Mouse (Mus musculus) forebrain, postnatal 0 days (tissue): Measurements from ENCODE around the gene Usp8. TPM values are rescaled to one million over a fixed set of nuclear protein-coding genes. Genes with fewer than 3 reads are reported as not detected.

ENCODE experiments used
- ATAC-seq: fragments of 200-750 bp; cut with Nextera tagmentation; 2 replicates; pipeline ENCODE4 v1.8.0; 2017; ENCODE audit warnings: mild to moderate bottlenecking, moderate library complexity
- DNase-seq: peaks from one replicate; pipeline ENCODE4 v3.0.0-alpha.2; 2015
- H3K27ac ChIP-seq: fragments of 300-500 bp; sonication (generic); 2 replicates; pipeline ENCODE4 v1.5.1; 2014; ENCODE audit warnings: low read depth, mild to moderate bottlenecking, antibody characterized with exemption, low read length, moderate library complexity, mixed read lengths
- H3K27me3 ChIP-seq: fragments of 300-500 bp; sonication (generic); 2 replicates; pipeline ENCODE4 v1.6.1; 2014; ENCODE audit warnings: mild to moderate bottlenecking, low read length, mixed read lengths; ENCODE audit not compliant: insufficient read depth
- H3K36me3 ChIP-seq: fragments of 300-500 bp; sonication (generic); 2 replicates; pipeline ENCODE4 v1.6.1; 2014; ENCODE audit warnings: mild to moderate bottlenecking, moderate library complexity; ENCODE audit not compliant: insufficient read depth
- H3K4me1 ChIP-seq: fragments of 300-500 bp; sonication (generic); 2 replicates; pipeline ENCODE4 v1.6.1; 2014; ENCODE audit warnings: antibody characterized with exemption; ENCODE audit not compliant: insufficient read depth
- H3K4me2 ChIP-seq: fragments of 300-500 bp; sonication (generic); 2 replicates; pipeline ENCODE4 v1.6.1; 2014; ENCODE audit warnings: low read depth, mild to moderate bottlenecking, moderate library complexity
- H3K4me3 ChIP-seq: fragments of 300-500 bp; sonication (generic); 2 replicates; pipeline ENCODE4 v1.5.1; 2014; ENCODE audit warnings: low read depth, low read length, mixed read lengths
- H3K9ac ChIP-seq: fragments of 300-500 bp; sonication (generic); 2 replicates; pipeline ENCODE4 v1.6.1; 2014; ENCODE audit warnings: mild to moderate bottlenecking
- H3K9me3 ChIP-seq: fragments of 300-500 bp; sonication (generic); 2 replicates; pipeline ENCODE4 v1.6.1; 2016; ENCODE audit warnings: low read length
- CTCF ChIP-seq: sonication (generic); IDR thresholded peaks from 2 replicates; pipeline ENCODE4 v1.5.1; 2016; ENCODE audit warnings: antibody characterized with exemption, control low read depth, low read depth
- WGBS: fragments of 180-500 bp; shearing (Covaris S2); extraction: QIAGEN DNeasy Blood & Tissue Kit; methylation state at CpG from one replicate; pipeline ENCODE4 v1.1.7; 2014; 5-methylcytosine and 5-hydroxymethylcytosine counted together
- polyA plus RNA-seq: library from polyadenylated mRNA; unstranded; fragments of >200 nt; fragmentation: Nextera tagmentation; extraction: Ambion mirVana; gene quantifications from 2 replicates; pipeline ENCODE4 v1.2.1, GENCODE M21; 2015
- total RNA-seq: library from RNA; depleted of rRNA; stranded (reverse); fragments of >200 nt; gene quantifications from 2 replicates; pipeline ENCODE4 v1.2.3, GENCODE M21; 2014

Usp8 gene
- total and polyA plus RNA-seq, 2 experiments from 2014 or later: 15.4 to 17.9 TPM

- WGBS: 87% methylated on average over 5 of the region's 5 CpGs
- H3K4me3 ChIP-seq: no peak overlapping the region
- H3K9ac ChIP-seq: no peak overlapping the region
- no peaks in the 10 kb centered on the region for H3K36me3 ChIP-seq
- ATAC-seq: no peak
- TF ChIP-seq CTCF: no peak
- no peaks in the 10 kb centered on the region for H3K9me3 ChIP-seq
- no peak overlapping the region for H3K4me2 ChIP-seq
- no peak for DNase-seq
- H3K4me1 ChIP-seq: no peaks in the 10 kb centered on the region
- no peaks in the 10 kb centered on the region for H3K27me3 ChIP-seq
- H3K27ac ChIP-seq: no peak overlapping the region
Measured at GRCm38 (mm10) chr2:126772217-126772616, 65.1 kb downstream of the Usp8 start.

GRCm38 (mm10) chr2:126775951-126776350 lies 68.8 kb downstream of the Usp8 start:
- Histone ChIP-seq H3K9ac (no peak overlapping the region), H3K27ac (no peak overlapping the region), H3K4me1 (no peaks in the 10 kb centered on the region), H3K9me3 (no peaks in the 10 kb centered on the region), H3K4me2 (no peak overlapping the region), H3K4me3 (no peak overlapping the region), H3K27me3 (no peaks in the 10 kb centered on the region), H3K36me3 (no peaks in the 10 kb centered on the region)
- 74% methylated on average over 4 of the region's 4 CpGs for WGBS
- TF ChIP-seq CTCF: no peak
- no peak for ATAC-seq
- no peak for DNase-seq

GRCm38 (mm10) chr2:126776416-126776815 lies 69.3 kb downstream of the Usp8 start:
- Histone ChIP-seq H3K4me3 (no peak overlapping the region), H3K4me1 (no peaks in the 10 kb centered on the region), H3K36me3 (no peaks in the 10 kb centered on the region), H3K27me3 (no peaks in the 10 kb centered on the region), H3K4me2 (no peak overlapping the region), H3K9me3 (no peaks in the 10 kb centered on the region), H3K9ac (no peak overlapping the region), H3K27ac (no peak overlapping the region)
- WGBS: 28% methylated on average over 1 of the region's 1 CpGs
- DNase-seq (no peak), ATAC-seq (no peak)
- no peak for TF ChIP-seq CTCF

- no peak overlapping the region for H3K9ac ChIP-seq
- DNase-seq (no peak), ATAC-seq (no peak)
- no peak overlapping the region for H3K27ac ChIP-seq
- no peak for TF ChIP-seq CTCF
- H3K9me3 ChIP-seq: no peaks in the 10 kb centered on the region
- no peaks in the 10 kb centered on the region for H3K36me3 ChIP-seq
- H3K4me2 ChIP-seq: no peak overlapping the region
- H3K4me3 ChIP-seq: no peak overlapping the region
- WGBS: 82% methylated on average over 4 of the region's 4 CpGs
- no peaks in the 10 kb centered on the region for H3K27me3 ChIP-seq
- H3K4me1 ChIP-seq: no peaks in the 10 kb centered on the region
Measured at GRCm38 (mm10) chr2:126778806-126779205, 71.7 kb downstream of the Usp8 start.

- no peak for TF ChIP-seq CTCF
- Histone ChIP-seq H3K9me3 (no peaks in the 10 kb centered on the region), H3K36me3 (no peaks in the 10 kb centered on the region), H3K4me1 (no peaks in the 10 kb centered on the region), H3K4me2 (no peak overlapping the region), H3K4me3 (no peak overlapping the region), H3K9ac (no peak overlapping the region), H3K27me3 (no peaks in the 10 kb centered on the region), H3K27ac (no peak overlapping the region)
- no peak for DNase-seq
- ATAC-seq: no peak
- 94% methylated on average over 10 of the region's 10 CpGs for WGBS
Measured at GRCm38 (mm10) chr2:126780286-126780685, 73.2 kb downstream of the Usp8 start.

- 95% methylated on average over 1 of the region's 1 CpGs for WGBS
- Histone ChIP-seq H3K4me1 (no peaks in the 10 kb centered on the region), H3K36me3 (no peaks in the 10 kb centered on the region), H3K4me3 (no peak overlapping the region), H3K9me3 (no peaks in the 10 kb centered on the region), H3K9ac (no peak overlapping the region), H3K27me3 (no peaks in the 10 kb centered on the region), H3K4me2 (no peak overlapping the region), H3K27ac (no peak overlapping the region)
- no peak for DNase-seq
- ATAC-seq: no peak
- TF ChIP-seq CTCF: no peak
Measured at GRCm38 (mm10) chr2:126781478-126781877, 74.3 kb downstream of the Usp8 start.

- 63% methylated on average over 3 of the region's 3 CpGs for WGBS
Measured at GRCm38 (mm10) chr2:126782433-126782832, 75.3 kb downstream of the Usp8 start.

GRCm38 (mm10) chr2:126783370-126783769 lies 76.2 kb downstream of the Usp8 start, which contains the start of gene Usp50:
Gene Usp50 (minus strand): TSS chr2:126783470.
- DNase-seq (no peak), ATAC-seq (no peak)
- H3K9ac ChIP-seq: no peak within 1 kb of the TSS
- no peak within 1 kb of the TSS for H3K4me3 ChIP-seq
- H3K27me3 ChIP-seq: no peaks in the 10 kb centered on the region
- no peak within 1 kb of the TSS for H3K27ac ChIP-seq
- H3K9me3 ChIP-seq: no peaks in the 10 kb centered on the region
- no peaks in the 10 kb centered on the region for H3K4me1 ChIP-seq
- WGBS: 67% methylated on average over 4 of the region's 4 CpGs
- TF ChIP-seq CTCF: no peak
- no peaks in the 10 kb centered on the region for H3K36me3 ChIP-seq
- no peak within 1 kb of the TSS for H3K4me2 ChIP-seq

More at GRCm38 (mm10) chr2:126782433-126782832, 75.3 kb downstream of the Usp8 start:
- no peaks in the 10 kb centered on the region for H3K9me3 ChIP-seq
- H3K27ac ChIP-seq: no peak overlapping the region
- no peaks in the 10 kb centered on the region for H3K4me1 ChIP-seq
- H3K27me3 ChIP-seq: no peaks in the 10 kb centered on the region
- H3K4me2 ChIP-seq: no peak overlapping the region
- no peak overlapping the region for H3K4me3 ChIP-seq
- DNase-seq: peak; percentile 89
- H3K9ac ChIP-seq: no peak overlapping the region
- no peaks in the 10 kb centered on the region for H3K36me3 ChIP-seq
- TF ChIP-seq CTCF: peak; percentile 71
- peak; percentile 95 for ATAC-seq
